Mouse (Mus musculus) heart, postnatal 36 days (tissue): ENCODE results near the gene Kif2a. TPM values are rescaled to one million over a fixed set of nuclear protein-coding genes. Genes with fewer than 3 reads are reported as not detected.
"Not testable (repeated sequence)": the region's sequence is repeated elsewhere in the genome, so short reads cannot be mapped to it uniquely, and the experiment has no call there.

Source experiments
- DNase-seq, 2 experiments: peaks; one replicate each; pipeline ENCODE4 v3.0.0; 2021 to 2022
- intact Hi-C: fragments of 180-260 bp; cut with DNase I; formaldehyde crosslinking; loops from one replicate; pipeline ENCODE4 v1.15.1; 2025
- total RNA-seq, 2 experiments: library from RNA; stranded (reverse); gene quantifications; 2 replicates each; pipeline ENCODE4 v1.2.3; 2021

Gene Kif2a
- total RNA-seq, 2 experiments from 2014 or later = 33.2 to 35.4 TPM

DNA sequence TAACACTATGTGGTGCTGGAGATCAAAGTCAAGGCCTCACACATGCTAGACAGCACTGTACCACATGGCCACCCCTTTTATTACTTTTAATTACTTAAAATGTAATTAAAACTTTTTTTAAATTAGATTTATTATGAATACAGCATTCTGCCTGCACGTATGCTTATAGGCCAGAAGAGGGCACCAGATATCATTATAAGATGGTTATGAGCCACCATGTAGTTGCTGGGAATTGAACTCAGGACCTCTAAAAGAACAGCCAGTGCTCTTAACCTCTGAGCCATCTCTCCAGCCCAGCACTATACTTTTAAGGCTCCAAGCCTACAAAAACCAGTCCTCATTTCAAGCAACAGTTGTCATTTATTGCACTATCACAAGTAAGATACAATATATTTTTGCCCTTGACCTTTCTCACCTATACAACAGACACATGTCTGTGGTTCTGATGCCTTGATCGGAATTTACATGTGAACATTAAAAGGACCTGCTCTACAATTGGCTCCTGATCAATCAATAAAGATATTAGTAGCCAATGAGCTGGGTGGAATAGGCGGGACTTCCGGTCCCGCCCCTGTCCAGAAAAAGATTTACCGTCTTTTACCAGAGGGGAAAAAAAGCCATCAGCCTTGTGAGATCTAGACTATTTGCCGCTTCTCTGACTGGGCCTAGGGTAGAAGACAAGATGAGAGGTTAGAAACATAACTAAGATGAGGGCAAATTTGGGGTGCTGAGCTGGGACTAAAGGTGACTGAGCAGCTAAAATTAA lies 80.5 kb downstream of the Kif2a start:
- DNase-seq = no peak
- intact Hi-C loops = loop anchor here (10.0 kb wide), 2 partner anchors 163 to 1103 kb away; partner anchors contain the start of gene Smim15

DNA sequence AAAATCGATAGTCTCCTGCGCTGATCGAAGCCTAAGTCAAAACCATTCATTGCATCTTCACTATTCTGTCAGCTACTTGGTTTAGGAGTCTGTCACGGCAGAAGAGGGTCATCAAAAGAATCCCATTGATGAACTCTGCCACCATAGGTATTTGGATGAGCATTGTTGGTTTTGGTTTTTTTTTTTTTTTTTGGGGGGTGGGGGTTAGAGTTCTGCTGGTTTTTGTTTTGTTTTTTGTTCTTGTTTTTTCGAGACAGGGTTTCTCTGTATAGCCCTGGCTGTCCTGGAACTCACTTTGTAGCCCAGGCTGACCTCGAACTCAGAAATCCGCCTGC lies 84.8 kb downstream of the Kif2a start:
- DNase-seq = no peak
- intact Hi-C loops = loop anchor here (10.0 kb wide), 1 partner anchor 1218 kb away; the partner anchor contains the start of genes Ercc8 and Ndufaf2

DNA sequence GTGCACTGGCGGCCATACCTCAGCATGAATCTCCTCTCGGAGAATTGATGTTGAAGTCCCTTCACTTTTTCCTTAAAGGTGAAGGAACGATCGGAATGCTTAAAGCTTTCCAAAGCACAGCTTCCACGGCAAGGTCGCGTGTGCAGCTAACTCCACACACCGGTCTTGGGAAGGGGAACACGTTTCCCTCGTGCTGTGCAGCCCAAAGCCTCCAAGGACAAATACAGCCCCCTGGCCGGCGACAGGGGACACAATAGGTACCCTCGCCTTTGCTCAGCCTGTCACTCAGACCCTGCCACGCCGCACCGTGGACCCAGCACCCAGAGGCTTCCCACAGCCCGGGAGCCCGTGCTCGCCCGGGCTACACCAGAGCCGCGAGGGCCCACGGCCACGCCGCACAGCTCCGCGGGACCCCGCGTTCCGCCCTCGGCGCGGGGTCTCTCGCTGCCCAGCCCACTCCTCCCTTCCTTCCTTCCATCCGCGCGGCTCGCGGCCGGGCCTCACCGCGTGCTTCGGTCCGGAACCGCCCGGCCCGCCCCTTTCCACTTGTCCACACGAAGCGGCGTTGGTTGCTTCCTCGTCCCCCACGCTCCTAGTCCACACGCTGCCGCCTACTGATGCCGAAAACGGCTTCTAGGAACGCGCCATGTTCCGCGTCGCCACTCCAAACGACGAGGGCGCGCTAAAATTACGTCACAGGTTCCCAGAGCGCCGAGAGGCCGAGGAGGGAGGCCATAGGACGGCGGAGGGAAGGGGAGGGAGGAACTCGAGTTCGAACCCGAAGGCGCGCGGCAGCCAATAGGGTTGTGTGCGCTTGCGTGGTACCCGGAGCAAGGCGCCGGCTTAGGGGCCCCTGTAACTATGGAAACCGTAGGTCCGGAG lies 85.4 kb downstream of the Kif2a start, which contains the start of gene Ipo11:
Gene Ipo11 (minus strand): TSS at position 703 of the 882 bp plus-strand sequence.
- peak; percentile 85 to 87 for DNase-seq
- intact Hi-C loops = loop anchor here (10.0 kb wide), 1 partner anchor 1218 kb away; the partner anchor contains the start of genes Ercc8 and Ndufaf2

DNA sequence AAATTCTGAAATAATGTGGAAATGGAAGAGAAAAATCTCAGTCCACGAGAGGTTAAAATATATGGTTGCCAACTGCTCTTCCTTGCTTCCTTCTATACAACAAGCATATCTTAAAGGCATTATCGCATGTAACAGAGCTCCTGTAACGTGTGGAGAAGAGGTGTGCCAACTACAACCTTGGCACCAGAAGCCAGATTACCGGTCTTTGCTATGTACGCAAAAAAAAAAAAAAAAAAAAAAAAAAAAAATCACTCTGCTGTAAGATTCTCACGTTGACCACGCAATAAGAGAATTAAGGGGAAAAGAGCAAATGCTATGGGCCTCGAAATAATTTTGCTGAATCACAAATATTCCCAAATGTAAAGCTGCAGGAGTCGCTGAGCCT lies 86.1 kb downstream of the Kif2a start:
- no peak for DNase-seq
- intact Hi-C loops = loop anchor here (10.0 kb wide), 1 partner anchor 1219 kb away; the partner anchor contains the start of genes Ercc8 and Ndufaf2

DNA sequence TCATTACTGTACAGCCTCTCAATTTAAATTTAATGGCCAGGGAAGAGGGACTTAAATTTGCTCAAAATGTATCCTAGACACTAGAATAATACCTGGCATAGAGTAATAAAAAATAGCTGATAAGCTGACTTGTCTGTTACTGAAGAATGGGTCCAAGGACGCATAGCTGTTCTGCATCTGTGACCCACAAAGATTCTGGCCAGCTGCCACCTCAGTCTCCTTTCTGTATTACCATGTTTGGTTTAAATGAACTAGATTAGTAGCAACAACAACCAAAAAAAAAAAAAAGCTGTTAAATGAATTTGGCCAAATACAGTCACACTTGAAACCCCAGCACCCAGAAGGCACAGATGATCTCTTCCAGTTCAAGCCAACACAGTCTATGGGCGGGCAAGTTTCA lies 92.7 kb downstream of the Kif2a start:
- intact Hi-C loops = no loop called here
- no peak for DNase-seq

DNA sequence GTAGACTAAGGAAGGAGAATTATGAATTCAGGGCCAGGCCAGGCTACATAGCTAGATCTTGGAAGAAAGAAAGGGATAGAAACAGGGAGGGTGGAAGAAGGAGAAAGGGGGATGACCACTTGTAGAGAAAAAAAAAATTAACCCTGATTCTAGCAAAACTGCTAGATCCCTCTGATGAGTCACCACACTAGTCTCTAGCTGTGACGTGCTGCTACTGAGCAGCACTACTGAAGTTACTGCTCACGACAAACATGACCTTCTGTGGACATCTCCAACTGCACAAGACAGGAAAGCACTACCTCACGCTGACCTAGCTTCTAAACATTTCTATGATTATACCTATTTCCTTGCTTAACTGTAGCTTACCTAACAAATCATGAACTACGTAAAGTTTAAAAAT lies 93.6 kb downstream of the Kif2a start:
- intact Hi-C loops = no loop called here
- no peak for DNase-seq

DNA sequence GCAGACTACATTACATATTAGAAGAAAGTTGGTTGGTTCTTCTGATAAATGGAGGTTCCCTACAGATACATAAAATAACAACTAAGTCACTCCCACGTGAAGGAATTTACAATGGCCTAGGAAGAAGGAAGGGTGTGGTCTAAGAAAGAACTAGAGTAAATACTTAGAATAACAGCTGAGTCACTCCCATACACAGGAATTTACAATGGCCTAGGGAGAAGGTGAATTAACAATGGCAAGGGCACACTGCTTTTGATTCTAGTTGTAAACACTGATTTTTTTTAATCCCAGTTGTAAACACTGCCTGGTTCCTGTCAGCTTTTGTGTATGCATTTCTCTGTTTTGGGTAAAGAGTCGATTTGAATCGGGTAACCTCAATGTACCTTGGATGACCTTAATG lies 96.0 kb downstream of the Kif2a start:
- intact Hi-C loops, DNase-seq: not testable (repeated sequence)

DNA sequence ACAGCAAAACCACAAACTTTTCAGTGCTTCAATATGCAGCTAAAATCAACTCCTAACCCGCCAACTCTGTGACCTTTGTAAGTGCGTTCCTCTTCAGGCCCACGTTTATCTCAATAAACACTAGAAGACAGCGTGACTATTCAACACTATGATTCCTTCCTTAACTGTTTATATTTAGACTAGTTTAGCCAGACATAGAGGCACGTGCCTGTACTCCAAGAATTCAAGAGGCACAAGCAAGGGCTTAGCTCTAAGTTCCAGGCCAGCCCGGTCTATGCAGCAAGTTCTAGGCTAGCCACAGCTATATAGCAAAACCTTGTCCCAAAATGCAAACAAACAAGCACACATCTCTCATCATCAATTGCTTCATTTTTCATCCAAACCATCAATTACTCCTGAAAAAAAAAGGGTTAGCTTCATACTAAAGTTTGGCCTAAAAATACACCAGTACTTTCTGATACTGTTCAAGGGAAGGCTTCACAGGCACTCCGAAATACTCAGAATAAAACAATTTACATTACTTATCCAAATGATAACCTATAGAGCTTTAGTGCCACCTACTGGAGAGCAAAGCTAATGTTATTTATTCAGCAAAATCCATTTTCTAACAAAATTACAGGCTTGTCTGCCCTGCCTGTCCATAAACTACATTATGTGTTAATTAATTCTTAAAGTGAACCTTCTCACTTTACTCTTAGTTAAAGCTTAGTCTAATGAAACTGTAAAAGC lies 103.4 kb downstream of the Kif2a start:
- DNase-seq = no peak
- intact Hi-C loops = loop anchor here (2.0 to 5.0 kb wide), 2 partner anchors 196 to 1476 kb away; partner anchors contain the start of gene Htr1a

DNA sequence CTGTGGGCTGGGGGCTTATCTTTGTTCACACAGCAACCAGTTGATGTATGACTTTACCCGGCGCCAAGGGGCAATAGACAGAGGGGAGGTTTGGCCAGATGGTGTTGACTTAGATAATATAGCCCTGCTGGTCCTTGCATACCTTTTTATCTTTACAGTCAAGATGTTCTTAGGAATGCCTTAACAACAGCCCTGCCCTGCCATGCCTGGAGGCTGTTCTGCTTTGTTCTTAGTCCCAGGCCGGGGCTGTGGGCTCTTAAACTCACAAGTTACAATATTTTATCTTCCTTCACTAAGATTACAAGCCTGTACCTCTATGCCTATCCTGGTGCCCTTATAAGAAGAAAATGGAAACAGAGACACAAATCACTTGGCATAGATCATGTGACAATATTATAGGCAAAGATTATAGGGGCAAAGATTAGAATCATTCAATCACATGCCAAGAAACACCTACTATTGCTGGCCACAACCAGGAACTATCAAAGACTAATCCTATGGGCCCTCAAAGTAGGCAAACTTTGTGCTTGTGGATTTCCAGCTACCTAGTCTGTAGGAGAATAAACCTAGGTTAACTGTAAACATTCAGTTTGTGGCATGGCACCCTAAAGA lies 108.7 kb downstream of the Kif2a start:
- DNase-seq = no peak
- intact Hi-C loops = no loop called here

DNA sequence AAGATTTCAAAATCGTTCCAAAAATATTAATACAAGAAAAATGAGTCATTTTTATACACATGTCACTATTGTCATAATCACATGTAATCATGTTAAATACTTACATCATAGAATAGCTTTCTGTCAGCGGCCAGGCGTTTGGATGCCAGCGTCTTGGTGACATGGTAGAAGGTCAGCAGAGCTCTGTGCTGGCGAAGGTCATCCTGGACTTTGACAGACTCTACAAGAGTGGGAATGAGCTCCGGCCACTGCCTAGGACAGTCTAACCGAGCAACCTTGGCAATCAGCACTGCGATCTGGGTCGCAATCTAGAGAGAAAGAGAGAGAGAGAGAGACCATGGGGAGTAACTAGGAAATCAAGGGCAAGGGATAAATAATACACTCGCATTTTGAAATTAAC lies 111.8 kb downstream of the Kif2a start:
- intact Hi-C loops = no loop called here
- DNase-seq = no peak

Other genes starting within 250 kb of the Kif2a start
- gene Ipo11, start 85.2 kb downstream of the Kif2a start, total RNA-seq = 10 to 100 TPM; 20.7 to 26.8 TPM
- gene Dimt1, start 75.0 kb downstream of the Kif2a start, total RNA-seq = 1 to 10 TPM; 7.1 to 9.1 TPM